Mouse (Mus musculus) hindlimb bud, embryonic 11.5 days (tissue): ENCODE measurements around the gene Wsb2.
"Not testable (repeated sequence)": the region's sequence is repeated elsewhere in the genome, so short reads cannot be mapped to it uniquely, and the experiment has no call there.

Source experiments
- DNase-seq: peaks from one replicate; pipeline ENCODE4 v3.0.0-alpha.2; 2012; ENCODE audit warnings: low read depth, low spot score; ENCODE audit errors: extremely low spot score

Wsb2 gene

DNA sequence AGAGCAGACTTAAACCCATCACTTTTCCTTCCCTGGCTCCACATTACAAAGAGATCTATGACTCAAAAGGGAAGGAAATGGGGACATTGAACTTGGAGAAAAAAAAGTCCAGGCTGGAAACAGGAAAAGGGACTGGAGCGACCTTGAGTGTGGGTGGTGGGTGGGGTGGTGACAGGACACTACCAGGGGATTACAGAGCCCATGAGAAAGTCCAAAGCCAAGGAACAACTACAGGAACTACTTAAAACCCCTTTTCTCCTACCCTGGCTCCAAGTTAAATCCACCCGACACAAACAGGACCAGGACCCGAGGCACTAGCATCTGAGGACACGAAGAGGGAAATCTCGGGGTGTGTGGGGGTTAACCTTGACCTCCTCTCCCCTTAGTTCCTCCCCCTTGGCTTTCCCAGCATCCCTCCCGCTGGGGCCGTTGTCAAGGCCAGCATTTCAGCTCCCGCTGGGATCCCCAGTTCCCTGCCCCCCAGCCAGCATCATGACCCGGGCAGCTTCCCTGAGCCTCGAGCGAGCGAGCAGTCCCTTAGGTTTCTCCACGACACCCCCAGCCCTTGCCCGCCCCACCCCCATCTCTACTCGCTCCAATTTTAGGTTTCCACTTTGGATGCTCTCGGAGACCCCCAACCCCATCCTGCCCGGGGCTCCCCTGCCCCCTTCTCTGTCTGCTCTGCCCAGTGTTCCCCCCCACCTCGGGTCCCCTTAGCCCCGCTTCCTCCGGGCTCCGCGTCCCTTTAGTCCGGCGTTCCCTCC lies 557 bp upstream of the Wsb2 start:
- no peak for DNase-seq

DNA sequence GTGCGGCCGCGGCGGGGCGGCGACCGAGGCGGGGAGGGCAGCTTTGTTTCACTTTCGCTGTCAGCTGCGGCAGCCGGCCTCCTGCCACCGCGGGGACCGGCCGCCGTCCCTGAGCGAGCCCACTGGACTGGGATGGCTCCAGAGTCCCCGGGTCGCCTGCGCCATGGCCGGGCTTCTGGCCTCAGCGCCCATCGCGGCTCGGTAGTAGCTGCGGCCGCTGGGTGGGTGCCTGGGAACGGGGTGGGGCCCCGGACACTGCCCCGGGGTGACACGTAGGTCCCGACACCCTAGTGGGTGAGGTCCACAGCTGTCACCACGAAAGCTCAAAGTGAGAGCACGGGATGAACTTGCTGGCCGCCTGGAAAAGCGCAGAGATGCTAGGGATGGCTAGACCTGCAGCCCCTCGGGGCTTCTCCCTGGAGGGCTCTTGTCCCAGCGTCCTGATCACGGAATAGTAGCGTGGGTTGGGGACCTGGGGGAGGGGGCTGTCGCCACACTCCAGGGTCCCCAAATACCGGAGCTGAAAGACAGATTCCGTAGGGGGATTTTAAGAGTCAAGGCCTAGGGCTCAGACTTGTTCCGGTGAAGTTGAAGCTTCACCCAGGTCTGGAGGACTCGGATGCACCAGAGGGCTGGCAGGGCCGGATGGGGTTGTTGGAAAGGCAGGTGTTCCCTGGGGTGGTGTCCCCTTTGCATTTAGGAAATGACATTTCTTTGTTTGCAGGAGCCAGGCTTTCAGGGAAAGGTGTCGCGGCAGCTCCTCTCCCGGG lies 559 bp downstream of the Wsb2 start:
- DNase-seq = no peak

DNA sequence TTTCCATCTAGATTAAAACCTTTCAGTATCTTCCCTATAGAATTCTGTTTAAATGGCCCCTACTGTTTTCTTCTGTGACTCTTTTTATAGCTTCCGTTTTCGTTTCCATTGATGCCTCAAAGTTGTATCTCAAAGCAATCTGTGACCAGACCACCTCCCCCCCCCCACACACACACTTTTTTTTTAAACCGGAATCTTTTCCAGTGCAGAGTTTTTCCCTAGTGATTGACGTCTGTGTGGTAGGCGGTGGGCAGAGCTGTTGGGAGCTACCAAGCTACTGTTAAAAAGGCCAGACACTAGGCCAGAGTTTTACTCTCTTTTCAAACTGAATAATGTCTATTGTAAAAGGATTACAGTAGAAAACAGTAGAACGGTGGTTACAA lies 1.1 kb downstream of the Wsb2 start:
- DNase-seq = no peak

DNA sequence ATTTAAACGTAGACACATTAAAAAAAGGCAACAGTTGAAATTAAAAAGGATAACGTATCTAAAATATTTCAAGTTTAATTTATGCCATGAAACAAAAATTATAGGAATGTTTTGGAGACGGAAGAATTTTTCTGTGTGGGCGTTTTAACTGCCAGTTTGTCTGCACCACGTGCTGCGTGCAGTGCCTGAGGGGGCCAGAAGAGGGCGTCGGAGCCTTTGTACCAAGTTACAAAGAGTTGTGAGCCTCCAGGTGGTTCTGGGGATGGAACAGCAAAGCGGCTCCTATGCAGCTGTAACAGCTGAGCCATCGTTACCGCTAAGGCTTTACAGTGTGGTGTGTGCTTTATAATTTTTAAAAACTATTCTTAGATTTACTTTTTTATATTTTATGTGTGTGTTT lies 1.6 kb downstream of the Wsb2 start:
- no peak for DNase-seq

DNA sequence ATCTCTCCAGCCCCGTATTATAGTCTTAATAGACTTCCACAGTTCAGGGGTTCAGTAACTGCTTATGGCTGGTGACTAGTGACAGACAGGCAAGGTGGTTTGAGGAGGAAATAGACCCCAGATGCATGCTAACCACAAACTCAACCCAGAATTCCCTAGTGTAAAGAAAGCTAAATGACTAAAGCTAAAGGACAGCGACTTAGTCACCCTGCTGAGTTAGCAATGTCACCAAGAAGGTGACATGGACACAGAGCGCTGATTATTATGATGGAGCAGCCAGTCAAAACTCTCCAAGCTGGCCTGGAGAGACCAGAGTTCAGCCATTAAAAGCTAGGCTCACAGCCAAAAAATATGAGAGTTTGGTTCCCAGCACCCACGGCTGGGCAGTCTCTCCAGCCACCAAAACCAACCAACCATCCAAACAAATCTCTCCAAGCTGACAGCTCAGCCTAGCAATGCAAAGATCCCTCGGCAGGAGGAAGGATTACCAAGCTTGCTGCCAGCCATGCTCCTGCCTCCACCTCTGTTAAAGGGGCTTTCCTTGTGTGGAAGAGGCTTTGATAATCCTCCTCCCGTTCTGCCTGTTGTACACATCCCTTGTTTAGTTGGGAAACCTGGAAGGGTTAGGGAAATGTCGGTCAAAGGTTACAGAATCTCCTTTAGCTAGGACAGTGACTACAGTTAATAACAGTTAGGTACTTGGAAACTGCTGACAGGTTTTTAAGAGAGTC lies 2.6 kb downstream of the Wsb2 start:
- no peak for DNase-seq

DNA sequence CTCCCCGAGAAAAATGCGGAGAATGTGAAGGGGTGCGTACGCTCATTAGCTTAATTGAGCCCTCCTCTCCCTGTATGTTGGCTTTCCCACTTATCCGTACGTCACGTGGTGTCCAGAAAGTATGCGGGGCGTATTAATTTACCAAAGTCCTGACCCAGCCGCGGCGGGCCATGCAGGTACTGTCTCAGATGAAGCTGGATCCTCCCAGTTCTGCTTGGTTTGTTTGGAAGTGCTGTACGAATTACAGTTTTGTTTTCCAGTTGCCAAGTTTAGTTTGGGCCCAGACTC lies 3.1 kb downstream of the Wsb2 start:
- DNase-seq = no peak

DNA sequence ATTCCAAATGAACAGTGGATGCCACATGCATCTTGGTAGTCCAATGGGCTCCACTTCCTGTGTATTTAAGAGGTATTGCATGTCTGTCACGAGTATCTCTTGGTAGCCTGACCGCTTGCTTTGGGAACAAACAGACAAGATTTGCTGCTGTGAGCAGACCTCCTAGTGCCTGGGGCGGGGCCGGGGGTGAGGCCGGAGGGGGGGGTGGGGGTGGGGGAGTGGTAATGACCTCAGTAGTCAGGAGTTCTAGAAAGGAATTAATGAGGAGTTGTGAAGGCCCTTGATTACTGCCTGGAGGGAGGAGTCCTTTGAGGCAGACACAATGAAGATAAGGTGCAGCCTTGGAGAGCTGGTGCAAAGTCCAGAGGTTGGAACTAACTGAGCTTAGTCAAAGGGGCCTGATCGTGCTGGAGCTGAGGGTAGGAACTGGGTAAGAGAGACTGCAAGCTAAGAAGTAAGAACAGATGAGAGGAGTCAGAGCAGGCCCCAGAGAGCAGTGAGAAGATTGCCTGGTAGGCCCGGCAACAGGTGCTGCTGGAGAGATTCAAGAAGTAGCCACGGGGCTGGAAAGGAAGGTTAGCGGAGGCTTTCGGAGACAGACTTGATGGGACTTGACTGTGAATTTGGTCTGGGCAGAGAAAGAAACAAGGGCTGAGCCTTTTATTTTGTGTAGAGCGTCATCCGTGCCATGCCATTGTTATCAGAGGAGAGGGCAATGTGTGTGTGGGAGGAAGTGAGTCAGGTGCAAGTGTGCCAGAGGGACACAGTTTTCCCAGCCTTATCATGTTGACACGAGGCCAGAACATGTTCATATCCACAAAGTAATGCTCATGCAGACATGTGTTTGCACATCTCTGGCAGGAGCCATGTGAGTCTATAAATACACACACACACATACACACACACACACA lies 3.8 kb downstream of the Wsb2 start:
- no peak for DNase-seq

DNA sequence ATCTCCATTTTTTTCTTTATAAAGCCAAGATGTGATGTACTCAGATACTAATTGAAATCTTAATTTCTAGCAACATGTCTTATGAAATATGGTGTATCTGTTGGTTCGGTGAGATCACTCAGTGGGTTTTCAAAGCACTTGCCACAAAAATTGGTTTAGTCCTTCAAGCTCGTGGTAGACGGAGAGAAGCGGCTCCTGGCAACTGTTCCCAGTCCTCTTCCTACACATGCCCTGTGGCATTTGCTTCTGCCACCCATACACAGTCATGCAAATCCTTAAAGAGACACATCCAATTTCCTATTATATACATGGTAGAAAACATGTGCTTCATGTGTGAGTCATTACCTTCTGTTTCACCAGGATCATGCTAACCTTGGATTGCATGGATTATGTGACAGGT lies 4.5 kb downstream of the Wsb2 start:
- no peak for DNase-seq

DNA sequence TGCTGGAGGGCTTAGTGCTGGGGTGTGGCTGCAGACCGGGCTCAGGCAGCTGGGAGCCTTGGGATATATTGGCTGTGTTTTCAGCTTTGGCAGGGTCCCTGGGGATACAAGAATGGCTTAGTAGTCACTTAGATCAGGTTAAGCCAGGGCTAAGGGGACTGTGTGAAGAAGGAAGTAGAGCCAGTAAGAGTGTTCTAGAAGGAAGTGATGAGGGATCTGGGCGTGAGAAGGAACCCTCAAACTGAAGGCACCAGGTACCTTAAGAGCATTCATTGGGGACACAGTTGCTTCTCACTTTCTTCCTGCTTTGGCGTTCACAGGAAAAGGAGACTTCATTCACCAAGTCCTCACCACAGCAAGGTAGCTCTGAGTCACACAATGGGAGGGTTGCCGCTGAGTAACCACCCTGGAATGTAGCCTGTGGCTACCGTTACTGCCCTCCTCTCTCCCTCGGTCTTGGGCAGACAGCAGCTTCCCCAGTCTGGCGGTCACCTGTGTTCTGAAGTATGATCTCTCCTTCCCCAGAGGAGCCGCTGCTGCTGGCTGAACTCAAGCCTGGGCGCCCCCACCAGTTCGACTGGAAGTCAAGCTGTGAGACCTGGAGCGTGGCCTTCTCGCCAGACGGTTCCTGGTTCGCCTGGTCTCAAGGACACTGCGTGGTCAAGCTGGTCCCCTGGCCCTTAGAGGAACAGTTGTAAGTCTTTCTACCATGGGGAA lies 6.1 kb downstream of the Wsb2 start:
- no peak for DNase-seq

DNA sequence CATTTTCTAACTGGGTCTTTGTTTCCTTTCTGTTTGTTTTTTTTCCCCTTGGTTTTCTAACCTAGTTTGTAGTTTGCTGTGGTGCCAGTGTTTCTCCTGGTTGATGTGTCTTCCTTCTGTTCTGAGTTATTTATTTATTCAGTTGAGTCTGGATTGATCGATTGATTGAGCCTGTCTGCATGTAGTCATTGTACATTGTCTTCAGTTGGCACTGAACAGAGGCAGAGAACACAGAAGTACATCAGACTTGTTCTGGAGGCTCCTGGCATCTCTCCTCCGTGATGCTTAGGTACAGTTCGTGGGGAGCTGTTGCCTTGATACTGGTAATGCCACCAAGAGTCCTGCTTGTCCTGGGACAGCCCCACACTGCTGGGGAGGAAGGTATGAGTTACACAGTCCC lies 7.7 kb downstream of the Wsb2 start:
- DNase-seq = no peak

DNA sequence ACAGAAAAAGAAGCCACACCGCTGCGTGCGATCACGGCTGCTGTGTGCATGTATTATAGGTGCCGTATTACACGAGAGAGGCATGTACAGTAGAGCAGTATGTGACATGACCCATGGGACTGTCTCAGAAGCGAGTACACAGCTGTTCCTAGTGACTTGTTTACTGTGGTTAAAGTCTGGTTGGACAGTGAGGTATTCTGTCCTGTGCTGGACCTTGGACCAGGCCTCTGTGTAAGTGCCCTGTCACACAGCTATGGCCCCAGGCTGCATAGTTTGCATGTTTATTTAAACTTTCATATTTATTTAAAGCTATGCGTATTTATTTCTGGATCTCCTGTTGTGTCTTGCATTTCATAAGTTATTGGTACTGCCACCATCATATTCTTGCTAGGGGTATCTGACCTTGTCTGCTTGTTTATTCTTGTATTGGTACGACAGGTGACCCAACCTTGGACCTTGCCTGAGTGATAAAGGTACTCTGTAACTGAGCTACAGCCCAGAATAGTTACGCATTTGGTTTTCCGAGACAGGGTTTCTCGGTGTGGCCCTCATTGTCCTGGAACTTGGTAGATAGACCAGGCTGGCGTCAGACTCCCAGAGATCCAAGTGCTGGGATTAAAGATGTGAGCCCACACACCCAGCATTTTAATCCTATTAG lies 8.9 kb downstream of the Wsb2 start:
- DNase-seq = no peak

DNA sequence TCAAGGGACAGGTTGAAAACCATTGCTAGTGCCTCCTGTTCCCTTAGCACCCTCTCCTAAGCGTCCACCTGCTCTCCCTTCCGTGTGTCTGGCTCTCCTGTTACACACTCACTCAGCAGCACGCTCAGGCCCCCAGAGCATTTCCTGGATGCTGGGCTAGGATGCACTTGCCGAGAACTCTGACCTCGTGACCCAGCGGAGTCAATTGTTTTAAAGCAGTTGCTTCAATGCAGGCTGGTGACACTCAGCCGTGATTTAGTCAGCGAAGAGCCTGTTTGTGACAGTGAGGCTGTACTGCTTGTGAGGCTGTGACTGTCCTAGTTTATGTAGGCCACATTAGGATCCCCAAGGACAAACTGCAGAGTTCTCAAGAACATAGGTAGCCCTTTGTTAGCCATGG lies 10.1 kb downstream of the Wsb2 start:
- DNase-seq = no peak

DNA sequence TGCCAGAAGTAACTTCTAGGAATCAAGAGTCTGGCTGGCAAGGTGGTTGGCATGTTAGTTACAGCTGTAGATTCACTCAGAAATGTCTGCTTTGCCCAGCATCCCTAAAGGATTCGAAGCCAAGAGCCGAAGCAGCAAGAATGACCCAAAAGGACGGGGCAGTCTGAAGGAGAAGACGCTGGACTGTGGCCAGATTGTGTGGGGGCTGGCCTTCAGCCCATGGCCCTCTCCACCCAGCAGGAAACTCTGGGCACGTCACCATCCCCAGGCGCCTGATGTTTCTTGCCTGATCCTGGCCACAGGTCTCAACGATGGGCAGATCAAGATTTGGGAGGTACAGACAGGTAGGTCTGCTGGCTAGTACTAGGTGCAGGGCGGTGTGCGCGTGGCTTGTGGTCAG lies 13.5 kb downstream of the Wsb2 start:
- no peak for DNase-seq

DNA sequence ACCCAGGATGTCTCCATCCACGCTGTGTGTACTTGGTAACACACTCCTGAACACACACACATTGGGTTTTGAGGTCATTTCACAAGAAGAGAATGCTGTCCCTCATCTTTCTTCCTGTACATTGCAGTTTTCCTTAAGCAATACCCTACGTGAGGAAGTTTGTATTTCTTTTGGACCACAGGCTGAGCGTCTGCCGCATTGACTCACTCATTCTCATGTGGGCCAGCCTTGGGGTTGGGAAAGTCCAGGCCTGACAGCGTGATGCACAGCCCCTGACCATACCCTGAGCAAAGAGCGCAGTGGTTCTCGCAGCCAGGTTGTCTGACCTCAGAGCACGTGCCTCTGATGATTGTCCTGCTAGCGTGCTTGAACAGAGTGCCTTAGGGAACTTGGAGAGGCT lies 16.3 kb downstream of the Wsb2 start:
- no peak for DNase-seq

DNA sequence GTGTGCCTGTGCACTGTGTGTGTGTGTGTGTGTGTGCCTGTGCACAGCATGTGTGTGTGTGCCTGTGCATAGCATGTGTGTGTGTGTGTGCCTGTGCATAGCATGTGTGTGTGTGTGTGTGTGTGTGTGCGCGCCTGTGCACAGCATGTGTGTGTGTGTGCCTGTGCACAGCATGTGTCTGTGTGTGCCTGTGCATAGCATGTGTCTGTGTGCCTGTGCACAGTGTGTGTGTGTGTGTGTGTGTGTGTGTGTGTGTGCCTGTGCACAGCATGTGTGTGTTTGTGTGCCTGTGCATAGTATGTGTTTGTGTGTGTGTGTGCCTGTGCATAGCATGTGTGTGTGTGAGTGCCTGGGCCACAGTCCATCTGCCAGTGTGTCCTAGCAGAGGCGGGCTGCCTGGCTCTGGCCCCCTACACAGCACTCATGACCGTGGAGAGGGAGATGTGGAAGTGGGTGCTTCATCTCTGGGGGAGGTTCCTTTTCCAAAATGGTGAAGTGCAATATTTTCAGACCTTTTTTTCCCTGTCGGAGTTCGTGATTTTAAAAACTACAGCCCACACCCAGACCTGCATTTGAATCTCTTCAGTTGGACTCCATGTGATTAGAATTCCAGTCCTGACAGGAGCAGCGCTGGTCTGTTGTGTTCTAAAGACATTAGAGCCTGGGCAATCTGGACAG lies 17.4 kb downstream of the Wsb2 start:
- DNase-seq = no peak

DNA sequence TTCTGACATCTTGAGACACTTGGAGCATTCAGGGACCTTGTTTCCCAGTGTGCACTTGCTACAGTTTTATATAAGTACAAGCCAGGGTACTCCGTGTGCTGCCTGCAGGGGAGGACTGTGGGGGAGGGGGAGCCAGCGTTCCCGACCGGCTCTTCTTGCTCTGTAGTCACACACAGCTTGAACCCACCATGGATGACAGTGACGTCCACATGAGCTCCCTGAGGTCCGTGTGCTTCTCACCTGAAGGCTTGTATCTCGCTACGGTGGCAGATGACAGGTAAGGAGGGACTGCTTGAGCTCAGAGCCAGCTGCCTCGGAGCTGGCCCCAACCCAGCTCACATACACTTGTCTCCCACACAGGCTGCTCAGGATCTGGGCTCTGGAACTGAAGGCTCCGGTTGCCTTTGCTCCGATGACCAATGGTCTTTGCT lies 19.2 kb downstream of the Wsb2 start:
- no peak for DNase-seq

DNA sequence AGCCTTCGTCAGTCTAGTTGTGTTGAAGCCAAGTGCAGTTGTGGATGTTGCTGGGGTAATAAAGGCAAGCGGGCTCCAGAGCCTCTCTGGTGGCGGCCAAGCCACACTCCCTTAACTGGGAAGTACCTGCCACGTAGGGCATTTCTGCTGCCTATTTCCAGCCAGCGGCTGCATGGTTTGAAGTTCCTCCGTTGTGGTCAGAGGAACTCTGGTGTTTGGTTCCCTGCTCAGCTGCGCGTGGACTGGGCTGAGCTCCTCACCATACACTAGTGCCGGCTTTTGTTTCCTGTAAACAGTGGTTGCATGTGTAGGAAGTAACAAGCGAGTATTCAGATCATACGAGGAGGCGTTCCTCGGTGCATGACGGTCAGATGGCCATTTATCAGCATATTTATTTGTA lies 20.6 kb downstream of the Wsb2 start:
- DNase-seq = not testable (repeated sequence)

DNA sequence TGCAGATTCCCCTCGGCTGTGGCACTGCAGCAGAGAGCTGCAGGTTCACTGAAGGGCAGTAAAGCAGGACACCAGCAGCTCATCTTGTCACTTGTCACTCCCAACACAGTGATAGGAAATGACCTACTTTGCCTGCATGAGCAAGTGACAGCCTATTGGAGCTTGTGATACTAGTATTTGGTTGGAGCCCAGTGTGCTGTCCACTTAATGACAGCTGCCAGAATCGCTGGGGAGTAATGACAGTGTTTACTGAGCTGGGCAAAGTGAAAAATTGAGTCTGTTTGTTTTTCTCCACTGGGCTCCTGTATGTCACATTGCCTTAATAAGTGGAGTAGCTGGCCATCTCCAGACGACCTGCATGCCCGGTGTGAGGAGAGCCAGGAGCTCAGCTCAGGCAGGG lies 23.1 kb downstream of the Wsb2 start:
- no peak for DNase-seq

DNA sequence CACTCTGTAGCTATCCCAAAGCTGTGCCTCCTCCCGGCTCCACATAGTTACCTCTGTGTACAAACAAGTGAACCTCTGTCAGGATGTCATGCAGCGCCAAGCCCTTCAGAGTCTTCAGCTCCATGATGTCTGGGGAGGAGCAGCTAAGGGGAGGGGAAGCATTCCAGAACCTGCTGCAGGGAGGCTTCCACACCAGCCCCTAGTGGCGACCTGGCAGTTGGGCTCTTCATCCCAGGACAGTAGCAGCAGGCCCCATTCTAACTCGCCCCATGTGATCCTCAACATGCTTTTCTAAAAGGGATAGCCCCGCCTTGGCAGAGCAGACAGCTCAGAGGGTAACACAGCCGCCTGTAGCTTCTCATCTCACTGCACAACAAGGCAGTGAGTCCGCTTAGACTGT lies 24.7 kb downstream of the Wsb2 start:
- DNase-seq = no peak
